Mouse (Mus musculus) limb, embryonic 13.5 days (tissue): ENCODE measurements around the gene Dennd6a. TPM values are rescaled to one million over a fixed set of nuclear protein-coding genes. Genes with fewer than 3 reads are reported as not detected.
"Not testable (repeated sequence)": the region's sequence is repeated elsewhere in the genome, so short reads cannot be mapped to it uniquely, and the experiment has no call there.

Experiments
- ATAC-seq: fragments of 200-750 bp; cut with Nextera tagmentation; 2 replicates; pipeline ENCODE4 v1.8.0; 2017; ENCODE audit warnings: low read depth, moderate number of reproducible peaks, moderate TSS enrichment; ENCODE audit not compliant: low FRiP score
- H3K27ac ChIP-seq: fragments of 300-500 bp; sonication (generic); 2 replicates; pipeline ENCODE4 v1.5.1; 2015; ENCODE audit warnings: inconsistent platforms, mild to moderate bottlenecking, moderate library complexity
- H3K27me3 ChIP-seq: fragments of 300-500 bp; sonication (generic); 2 replicates; pipeline ENCODE4 v1.6.1; 2015; ENCODE audit warnings: mild to moderate bottlenecking, inconsistent platforms
- H3K36me3 ChIP-seq: fragments of 300-500 bp; sonication (generic); 2 replicates; pipeline ENCODE4 v1.6.1; 2015; ENCODE audit warnings: inconsistent platforms, mild to moderate bottlenecking, moderate library complexity
- H3K4me1 ChIP-seq: fragments of 300-500 bp; sonication (generic); 2 replicates; pipeline ENCODE4 v1.6.1; 2015; ENCODE audit warnings: inconsistent platforms
- H3K4me2 ChIP-seq: fragments of 300-500 bp; sonication (generic); replicated peaks from 2 replicates; pipeline ENCODE4 v1.6.1; 2015; ENCODE audit warnings: inconsistent platforms, mild to moderate bottlenecking, moderate library complexity
- H3K4me3 ChIP-seq: fragments of 300-500 bp; sonication (generic); 2 replicates; pipeline ENCODE4 v1.5.1; 2015; ENCODE audit warnings: moderate library complexity, mild to moderate bottlenecking, inconsistent platforms
- H3K9ac ChIP-seq: fragments of 300-500 bp; sonication (generic); 2 replicates; pipeline ENCODE4 v1.6.1; 2015; ENCODE audit warnings: mild to moderate bottlenecking, inconsistent platforms
- H3K9me3 ChIP-seq: fragments of 300-500 bp; sonication (generic); 2 replicates; pipeline ENCODE4 v1.6.1; 2016; ENCODE audit warnings: inconsistent platforms
- WGBS: fragments of 180-500 bp; shearing (Covaris S2); methylation state at CpG from one replicate; pipeline ENCODE4 v1.1.7; 2015; 5-methylcytosine and 5-hydroxymethylcytosine counted together
- polyA plus RNA-seq: library from polyadenylated mRNA; unstranded; fragments of >200 nt; fragmentation: Nextera tagmentation; extraction: Ambion mirVana; gene quantifications from 2 replicates; pipeline ENCODE4 v1.2.1, GENCODE M21; 2015

Gene Dennd6a
- polyA plus RNA-seq, result 27.7 and 28.1 TPM in 2 replicates

GRCm38 (mm10) chr14:26573556-26573955, at the start of gene Dennd6a:
Dennd6a (plus strand) TSS chr14:26573856.
- H3K4me2 ChIP-seq, ATAC-seq, H3K9ac ChIP-seq, H3K27me3 ChIP-seq, H3K4me3 ChIP-seq, H3K36me3 ChIP-seq, H3K27ac ChIP-seq, H3K4me1 ChIP-seq, H3K9me3 ChIP-seq: not testable (repeated sequence)
- 84% methylated on average over 5 of the region's 5 CpGs for WGBS

DNA sequence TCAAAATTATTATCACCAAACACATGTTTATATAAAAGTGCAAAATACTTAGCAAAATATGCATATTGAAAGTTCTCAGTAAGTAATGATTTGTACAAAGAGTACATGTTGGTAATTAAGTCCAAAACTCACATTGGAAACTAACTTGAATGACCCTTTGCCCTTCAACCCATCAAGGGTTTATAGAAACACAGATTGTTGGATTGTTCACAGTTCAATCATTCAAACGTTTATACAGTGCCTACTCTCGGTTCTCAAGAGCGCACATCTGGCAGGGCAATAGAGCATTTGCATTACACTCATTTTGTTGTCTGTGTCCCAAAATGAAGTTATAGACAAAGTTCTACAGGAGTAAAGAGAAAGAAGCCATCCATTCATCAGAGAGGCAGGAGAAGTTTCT, 47.7 kb upstream of the Dennd6a start:
- no peak for ATAC-seq
- 58% methylated on average over 3 of the region's 3 CpGs for WGBS
- Histone ChIP-seq H3K4me1 (peaks cover 24% of the 10 kb centered on the region), H3K9ac (no peak overlapping the region), H3K27ac (no peak overlapping the region), H3K4me2 (no peak overlapping the region), H3K36me3 (peaks cover 6% of the 10 kb centered on the region), H3K9me3 (no peaks in the 10 kb centered on the region), H3K27me3 (no peaks in the 10 kb centered on the region), H3K4me3 (no peak overlapping the region)

GRCm38 (mm10) chr14:26528296-26528695, 45.4 kb upstream of the Dennd6a start:
- H3K4me1 ChIP-seq, result peaks cover 41% of the 10 kb centered on the region
- peaks cover 6% of the 10 kb centered on the region for H3K36me3 ChIP-seq
- WGBS, result 73% methylated on average over 2 of the region's 2 CpGs
- H3K9ac ChIP-seq, result no peak overlapping the region
- no peaks in the 10 kb centered on the region for H3K9me3 ChIP-seq
- H3K27ac ChIP-seq, result no peak overlapping the region
- no peak overlapping the region for H3K4me2 ChIP-seq
- no peak for ATAC-seq
- H3K4me3 ChIP-seq, result no peak overlapping the region
- no peaks in the 10 kb centered on the region for H3K27me3 ChIP-seq

GRCm38 (mm10) chr14:26530350-26530749, 43.3 kb upstream of the Dennd6a start:
- peaks cover 6% of the 10 kb centered on the region; the same call in 1 of the 2 replicates for H3K36me3 ChIP-seq
- no peak overlapping the region for H3K4me3 ChIP-seq
- no peak overlapping the region for H3K27ac ChIP-seq
- ATAC-seq, result no peak
- no peaks in the 10 kb centered on the region for H3K27me3 ChIP-seq
- peaks cover 44% of the 10 kb centered on the region for H3K4me1 ChIP-seq
- H3K4me2 ChIP-seq, result peak overlapping the region; percentile 32
- no peak overlapping the region for H3K9ac ChIP-seq
- H3K9me3 ChIP-seq, result no peaks in the 10 kb centered on the region
- WGBS, result 68% methylated on average over 7 of the region's 7 CpGs

GRCm38 (mm10) chr14:26531410-26532313, 42.0 kb upstream of the Dennd6a start:
- Histone ChIP-seq H3K27me3 (no peaks in the 10 kb centered on the region), H3K4me3 (peak overlapping the region; percentile 12; the same call in 1 of the 2 replicates), H3K9ac (0 out of 2 replicates have a peak overlapping the region, but pooled peaks have one; percentile 4), H3K36me3 (peaks cover 6% of the 10 kb centered on the region; the same call in 1 of the 2 replicates), H3K4me2 (peak overlapping the region; percentile 38), H3K4me1 (peaks cover 44% of the 10 kb centered on the region), H3K27ac (no peak overlapping the region), H3K9me3 (no peaks in the 10 kb centered on the region)
- ATAC-seq, result no peak
- WGBS, result 73% methylated on average over 10 of the region's 10 CpGs

GRCm38 (mm10) chr14:26532752-26533151, 40.9 kb upstream of the Dennd6a start:
- H3K9ac ChIP-seq, result peak overlapping the region; percentile 96
- H3K4me2 ChIP-seq, result peak overlapping the region; percentile 90
- H3K27ac ChIP-seq, result no peak overlapping the region
- no peak for ATAC-seq
- peak overlapping the region; percentile 96 for H3K4me3 ChIP-seq
- H3K4me1 ChIP-seq, result peaks cover 44% of the 10 kb centered on the region
- H3K36me3 ChIP-seq, result peaks cover 4% of the 10 kb centered on the region; the same call in 1 of the 2 replicates
- H3K27me3 ChIP-seq, result no peaks in the 10 kb centered on the region
- no peaks in the 10 kb centered on the region for H3K9me3 ChIP-seq
- 56% methylated on average over 9 of the region's 9 CpGs for WGBS

GRCm38 (mm10) chr14:26533267-26533666, 40.4 kb upstream of the Dennd6a start:
- Histone ChIP-seq H3K9ac (peak overlapping the region; percentile 96), H3K27ac (no peak overlapping the region), H3K27me3 (no peaks in the 10 kb centered on the region), H3K36me3 (0 out of 2 replicates have a peak, but pooled peaks cover 2% of the 10 kb centered on the region), H3K9me3 (no peaks in the 10 kb centered on the region), H3K4me1 (peaks cover 44% of the 10 kb centered on the region), H3K4me3 (peak overlapping the region; percentile 96), H3K4me2 (peak overlapping the region; percentile 90)
- no peak for ATAC-seq
- 22% methylated on average over 19 of the region's 19 CpGs for WGBS

GRCm38 (mm10) chr14:26533821-26534756, 39.6 kb upstream of the Dennd6a start:
- Histone ChIP-seq H3K4me2 (peak overlapping the region; percentile 90), H3K27ac (peak overlapping the region; percentile 83), H3K4me3 (peak overlapping the region; percentile 96), H3K36me3 (0 out of 2 replicates have a peak, but pooled peaks cover 2% of the 10 kb centered on the region), H3K9me3 (no peaks in the 10 kb centered on the region), H3K4me1 (peaks cover 39% of the 10 kb centered on the region), H3K9ac (peak overlapping the region; percentile 96), H3K27me3 (no peaks in the 10 kb centered on the region)
- peak; percentile 78 for ATAC-seq
- WGBS, result under 1% methylated on average over 86 of the region's 92 CpGs

GRCm38 (mm10) chr14:26534757-26535479, 38.7 kb upstream of the Dennd6a start, which contains the start of gene Slmap:
Slmap (minus strand) TSS chr14:26534931.
- Histone ChIP-seq H3K27ac (peak within 1 kb of the TSS; percentile 83), H3K4me1 (peaks cover 31% of the 10 kb centered on the region), H3K9ac (peak within 1 kb of the TSS; percentile 96), H3K27me3 (no peaks in the 10 kb centered on the region), H3K9me3 (no peaks in the 10 kb centered on the region), H3K4me3 (peak within 1 kb of the TSS; percentile 96), H3K36me3 (no peaks in the 10 kb centered on the region), H3K4me2 (peak within 1 kb of the TSS; percentile 90)
- peak; percentile 95 for ATAC-seq
- WGBS, result 14% methylated on average over 28 of the region's 33 CpGs

- 87% methylated on average over 4 of the region's 4 CpGs for WGBS
- Histone ChIP-seq H3K4me3 (no peak overlapping the region), H3K27me3 (no peaks in the 10 kb centered on the region), H3K4me1 (no peaks in the 10 kb centered on the region), H3K27ac (no peak overlapping the region), H3K9ac (no peak overlapping the region), H3K36me3 (no peaks in the 10 kb centered on the region), H3K9me3 (no peaks in the 10 kb centered on the region), H3K4me2 (no peak overlapping the region)
- ATAC-seq, result no peak
Observed at GRCm38 (mm10) chr14:26539241-26539640, 34.4 kb upstream of the Dennd6a start.

- no peak overlapping the region for H3K27ac ChIP-seq
- WGBS, result 38% methylated on average over 1 of the region's 1 CpGs
- no peak overlapping the region for H3K9ac ChIP-seq
- H3K9me3 ChIP-seq, result no peaks in the 10 kb centered on the region
- no peaks in the 10 kb centered on the region for H3K36me3 ChIP-seq
- no peak for ATAC-seq
- H3K27me3 ChIP-seq, result no peaks in the 10 kb centered on the region
- H3K4me1 ChIP-seq, result no peaks in the 10 kb centered on the region
- H3K4me3 ChIP-seq, result no peak overlapping the region
- H3K4me2 ChIP-seq, result no peak overlapping the region
Observed at GRCm38 (mm10) chr14:26540577-26540976, 33.1 kb upstream of the Dennd6a start.
